Mouse (Mus musculus) layer of hippocampus, adult 11-12 months (tissue): ENCODE data around the gene Gm17693.
"Not testable (repeated sequence)": the region's sequence is repeated elsewhere in the genome, so short reads cannot be mapped to it uniquely, and the experiment has no call there.

Experiments
- DNase-seq: peaks from one replicate; pipeline ENCODE4 v3.0.0; 2022; ENCODE audit warnings: low spot score

The Gm17693 gene

GRCm38 (mm10) chrX:125705144-125705543, at the start of gene Gm17693:
TSS of gene Gm17693 (plus strand) at chrX:125705444.
- not testable (repeated sequence) for DNase-seq
